Mouse (Mus musculus) CH12.LX (cell line): ENCODE results near the gene Ddo. TPM values are rescaled to one million over a fixed set of nuclear protein-coding genes. Genes with fewer than 3 reads are reported as not detected.

Source experiments
- DNase-seq: peaks from one replicate; pipeline ENCODE4 v3.0.0-alpha.2; 2013; ENCODE audit errors: extremely low read depth
- H3K27ac ChIP-seq: 2 replicates; pipeline ENCODE4 v1.5.1; 2012; ENCODE audit warnings: low read depth, mild to moderate bottlenecking, control low read depth, moderate library complexity; ENCODE audit not compliant: insufficient read depth
- H3K27me3 ChIP-seq: replicated peaks from 2 replicates; pipeline ENCODE3; 2012; ENCODE audit warnings: inconsistent platforms
- H3K36me3 ChIP-seq, 2 experiments: replicated peaks in 1 of 2; 2 replicates each; pipeline versions ENCODE3 to v1.6.1; 2012; ENCODE audit warnings: inconsistent platforms in 1 of 2, low read length in 1 of 2, mild to moderate bottlenecking in 1 of 2, mixed read lengths in 1 of 2, moderate library complexity in 1 of 2; ENCODE audit not compliant: control insufficient read depth in 1 of 2, insufficient read depth in 1 of 2
- H3K4me1 ChIP-seq, 2 experiments: 2 replicates each; pipeline ENCODE4 v1.6.1; 2012; ENCODE audit warnings: inconsistent platforms in 1 of 2, moderate library complexity in 1 of 2; ENCODE audit not compliant: insufficient read depth in 2 of 2, control insufficient read depth in 1 of 2
- H3K4me2 ChIP-seq: 2 replicates; pipeline ENCODE4 v1.6.1; 2012; ENCODE audit warnings: low read depth, mild to moderate bottlenecking, control low read depth; ENCODE audit not compliant: poor library complexity, insufficient read depth, severe bottlenecking
- H3K4me3 ChIP-seq, 3 experiments: fragments of 150-350 bp in 1 of 3; sonication (generic) in 1 of 3; replicated peaks in 1 of 3; 2 replicates each; pipeline versions ENCODE3 to v1.5.1; 2011 to 2012; ENCODE audit warnings: low read depth in 2 of 3, low read length in 2 of 3, mild to moderate bottlenecking in 2 of 3, moderate library complexity in 2 of 3, control low read depth in 1 of 3, improper control_type of control experiment in 1 of 3, inconsistent platforms in 1 of 3, mixed read lengths in 1 of 3; ENCODE audit not compliant: poor library complexity in 1 of 3
- H3K79me2 ChIP-seq: replicated peaks from 2 replicates; pipeline ENCODE4 v1.6.1; 2012; ENCODE audit warnings: mild to moderate bottlenecking, moderate library complexity; ENCODE audit not compliant: control insufficient read depth, poor library complexity, insufficient read depth, severe bottlenecking; ENCODE audit errors: extremely low read depth
- H3K9ac ChIP-seq: 2 replicates; pipeline ENCODE4 v1.6.1; 2012; ENCODE audit warnings: low read depth, mild to moderate bottlenecking, control low read depth, moderate library complexity; ENCODE audit not compliant: insufficient read depth
- H3K9me3 ChIP-seq: replicated peaks from 2 replicates; pipeline ENCODE3; 2012; ENCODE audit warnings: low read length, inconsistent platforms, mixed read lengths
- CHD1 ChIP-seq: IDR thresholded peaks from 2 replicates; pipeline ENCODE4 v1.6.1; 2012; ENCODE audit warnings: low read depth, low read length, improper control_type of control experiment, inconsistent platforms
- CHD2 ChIP-seq: IDR thresholded peaks from 2 replicates; pipeline ENCODE4 v1.6.1; 2011; ENCODE audit warnings: low read length, improper control_type of control experiment
- CTCF ChIP-seq, 2 experiments: IDR thresholded peaks in 1 of 2; conservative IDR thresholded peaks in 1 of 2; 2 replicates each; pipeline ENCODE4 v1.5.1; 2011 to 2012; ENCODE audit warnings: low read depth in 2 of 2, low read length in 2 of 2, improper control_type of control experiment in 1 of 2, inconsistent platforms in 1 of 2, mild to moderate bottlenecking in 1 of 2, moderate library complexity in 1 of 2
- EP300 ChIP-seq: IDR thresholded peaks from 2 replicates; pipeline ENCODE4 v1.6.1; 2011; ENCODE audit warnings: low read length, improper control_type of control experiment
- ETS1 ChIP-seq: conservative IDR thresholded peaks from 2 replicates; pipeline ENCODE4 v1.6.1; 2012; ENCODE audit warnings: low read depth, mild to moderate bottlenecking, inconsistent platforms, low read length, improper control_type of control experiment, moderate library complexity
- JUND ChIP-seq: conservative IDR thresholded peaks from 2 replicates; pipeline ENCODE4 v1.6.1; 2011; ENCODE audit warnings: low read depth, low read length, improper control_type of control experiment
- MAFK ChIP-seq: IDR thresholded peaks from 2 replicates; pipeline ENCODE4 v1.6.1; 2011; ENCODE audit warnings: low read length, improper control_type of control experiment; ENCODE audit not compliant: insufficient replicate concordance
- MAX ChIP-seq: IDR thresholded peaks from 2 replicates; pipeline ENCODE4 v1.6.1; 2011; ENCODE audit warnings: low read length, improper control_type of control experiment
- MAZ ChIP-seq: IDR thresholded peaks from 2 replicates; pipeline ENCODE4 v1.6.1; 2012; ENCODE audit warnings: low read depth, mild to moderate bottlenecking, inconsistent platforms, low read length, improper control_type of control experiment, moderate library complexity
- MEF2A ChIP-seq: IDR thresholded peaks from 2 replicates; pipeline ENCODE4 v1.6.1; 2014; ENCODE audit warnings: low read depth, mild to moderate bottlenecking, inconsistent platforms, low read length, improper control_type of control experiment, borderline replicate concordance
- NRF1 ChIP-seq: IDR thresholded peaks from 2 replicates; pipeline ENCODE4 v1.6.1; 2014; ENCODE audit warnings: low read depth, mild to moderate bottlenecking, inconsistent platforms, low read length, improper control_type of control experiment, moderate library complexity
- PAX5 ChIP-seq: IDR thresholded peaks from 2 replicates; pipeline ENCODE4 v1.6.1; 2012; ENCODE audit warnings: low read length, inconsistent platforms, mixed read lengths
- POLR2AphosphoS2 ChIP-seq: IDR thresholded peaks from 2 replicates; pipeline ENCODE4 v1.6.1; 2011; ENCODE audit warnings: low read depth, low read length, improper control_type of control experiment
- RAD21 ChIP-seq: IDR thresholded peaks from 2 replicates; pipeline ENCODE4 v1.6.1; 2011; ENCODE audit warnings: low read depth, mild to moderate bottlenecking, low read length, improper control_type of control experiment, moderate library complexity
- SMC3 ChIP-seq: IDR thresholded peaks from 2 replicates; pipeline ENCODE4 v1.6.1; 2011; ENCODE audit warnings: low read depth, low read length, improper control_type of control experiment
- UBTF ChIP-seq: IDR thresholded peaks from 2 replicates; pipeline ENCODE4 v1.6.1; 2012; ENCODE audit warnings: low read depth, mild to moderate bottlenecking, inconsistent platforms, low read length, improper control_type of control experiment, moderate library complexity
- USF1 ChIP-seq: IDR thresholded peaks from 2 replicates; pipeline ENCODE4 v1.6.1; 2014; ENCODE audit warnings: low read depth, mild to moderate bottlenecking, inconsistent platforms, low read length, improper control_type of control experiment
- ZKSCAN1 ChIP-seq: IDR thresholded peaks from 2 replicates; pipeline ENCODE4 v1.6.1; 2012; ENCODE audit warnings: low read depth, inconsistent platforms, low read length, improper control_type of control experiment, borderline replicate concordance
- dilution Hi-C: fragments of 300-500 bp; cut with MboI; formaldehyde crosslinking; loops from 2 replicates; pipeline ENCODE4 v1.14.3; 2020; ENCODE audit warnings: low sequenced_read_pairs; ENCODE audit not compliant: extremely low pct_unique_long_range_greater_than_20kb, extremely low pct_ligation_motif_present
- in situ Hi-C: fragments of 300-500 bp; cut with MboI; formaldehyde crosslinking; loops from 3 replicates; pipeline ENCODE4 v1.14.3; 2019; ENCODE audit warnings: low sequenced_read_pairs, low pct_ligation_motif_present, low pct_unique_long_range_greater_than_20kb, mixed read lengths
- polyA plus RNA-seq: library from polyadenylated mRNA; unstranded; fragments of >175 nt; gene quantifications from 2 replicates; pipeline ENCODE4 v1.2.1, GENCODE M21; 2012; ENCODE audit warnings: low read depth; ENCODE audit not compliant: insufficient read length
- total RNA-seq, 2 experiments: library from RNA; depleted of rRNA; stranded (reverse); fragments of 300-350 nt in 1 of 2; fragments of >200 nt in 1 of 2; gene quantifications; 2 replicates each; pipeline ENCODE4 v1.2.3; 2012 to 2014

Gene Ddo
- total and polyA plus RNA-seq, 3 experiments, result not detected

DNA sequence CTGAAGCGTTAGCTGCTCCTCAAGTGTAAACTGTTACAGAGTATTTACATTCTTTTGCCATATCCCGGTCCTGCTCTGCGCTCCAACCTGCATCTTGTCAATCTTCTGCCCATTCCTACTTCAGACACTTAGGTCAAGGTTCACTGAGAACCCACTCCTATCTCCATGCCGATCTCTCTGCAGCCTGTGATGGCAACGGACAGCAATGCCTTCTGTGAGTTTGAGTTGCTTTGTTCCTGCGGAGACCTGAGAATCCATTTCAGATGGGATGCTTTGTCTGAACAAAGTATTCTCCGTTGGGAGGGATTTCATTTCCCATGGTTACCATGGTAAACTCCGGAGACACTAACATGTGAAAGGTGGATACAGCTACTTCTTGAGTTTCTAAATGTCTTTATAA lies 55.8 kb downstream of the Ddo start:
- H3K4me3 ChIP-seq, result no peak overlapping the region

DNA sequence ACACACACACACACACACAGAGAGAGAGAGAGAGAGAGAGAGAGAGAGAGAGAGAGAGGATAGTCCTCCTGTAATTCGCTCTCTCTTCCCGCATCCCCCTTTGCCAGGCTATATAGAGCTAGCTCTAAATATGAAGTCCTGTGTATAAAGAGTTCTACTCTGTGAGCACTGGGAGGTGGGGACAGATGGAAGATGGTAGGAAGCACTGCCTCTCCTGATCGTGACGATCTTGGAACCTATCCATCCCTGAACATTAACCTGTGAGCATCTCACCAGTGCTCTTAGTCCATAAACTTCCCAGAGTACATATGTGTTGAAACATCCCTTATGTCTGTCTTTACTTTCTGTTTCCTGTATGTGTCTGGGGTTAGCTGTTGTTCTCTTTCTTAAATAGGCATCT lies 57.2 kb downstream of the Ddo start:
- DNase-seq, result no peak
- in situ Hi-C loops, result no loop called here
- Histone ChIP-seq H3K79me2 (no peaks in the 10 kb centered on the region), H3K4me2 (no peak overlapping the region), H3K27ac (no peak overlapping the region), H3K9me3 (no peaks in the 10 kb centered on the region), H3K27me3 (no peaks in the 10 kb centered on the region), H3K4me1 (no peaks in the 10 kb centered on the region), H3K9ac (no peak overlapping the region), H3K36me3 (no peaks in the 10 kb centered on the region), H3K4me3 (no peak overlapping the region)
- no peak for TF ChIP-seq ETS1
- dilution Hi-C loops, result no loop called here

More for the DNA sequence above, 55.8 kb downstream of the Ddo start:
- Histone ChIP-seq H3K9me3 (no peaks in the 10 kb centered on the region), H3K27me3 (no peaks in the 10 kb centered on the region), H3K79me2 (no peaks in the 10 kb centered on the region), H3K4me1 (no peaks in the 10 kb centered on the region), H3K4me2 (no peak overlapping the region), H3K9ac (no peak overlapping the region), H3K36me3 (no peaks in the 10 kb centered on the region), H3K27ac (no peak overlapping the region)
- dilution Hi-C loops, result no loop called here
- no peak for DNase-seq
- in situ Hi-C loops, result no loop called here
- TF ChIP-seq UBTF (no peak), MAZ (no peak), ETS1 (no peak), NRF1 (no peak), CTCF (conservative IDR thresholded peaks at IDR 0.05 in 1 of 2, IDR thresholded peaks at IDR 0.05 in 1 of 2; ENCODE audit: low read depth in 2 of 2, low read length in 2 of 2) (no peak), JUND (no peak), USF1 (no peak), ZKSCAN1 (no peak), POLR2AphosphoS2 (no peak), MEF2A (no peak), SMC3 (no peak), EP300 (no peak), PAX5 (no peak)

DNA sequence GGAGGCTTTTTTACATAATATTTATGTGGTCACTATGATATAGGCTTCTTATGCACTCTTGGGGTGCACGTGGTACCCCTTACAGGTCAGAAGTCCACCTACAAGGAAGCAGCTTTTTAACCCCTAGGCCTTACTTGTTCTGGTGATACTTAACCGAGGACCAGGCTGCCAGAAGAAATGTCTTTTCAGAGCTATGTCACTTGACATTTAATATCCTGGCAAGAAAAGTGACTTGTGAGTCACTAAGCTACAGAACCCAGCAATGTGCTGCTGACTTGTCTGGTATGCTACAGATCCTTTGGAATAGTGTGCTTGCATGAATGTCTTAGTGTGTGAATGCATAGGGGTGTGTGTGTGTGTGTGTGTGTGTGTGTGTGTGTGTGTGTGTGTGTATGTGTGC lies 57.6 kb downstream of the Ddo start:
- dilution Hi-C loops, result no loop called here
- Histone ChIP-seq H3K9me3 (no peaks in the 10 kb centered on the region), H3K4me2 (no peak overlapping the region), H3K9ac (no peak overlapping the region), H3K4me3 (no peak overlapping the region)
- no peak for DNase-seq
- no peak for TF ChIP-seq SMC3
- no peak for TF ChIP-seq CHD1
- TF ChIP-seq CHD2, result no peak
- TF ChIP-seq NRF1, result no peak
- TF ChIP-seq MAFK, result no peak
- no peak for TF ChIP-seq PAX5
- no peak for TF ChIP-seq USF1
- TF ChIP-seq MAX, result no peak
- no peak for TF ChIP-seq RAD21
- no peak for TF ChIP-seq MAZ
- TF ChIP-seq, all 38 proteins: peak for 0
- H3K36me3 ChIP-seq, result no peaks in the 10 kb centered on the region
- no peaks in the 10 kb centered on the region for H3K27me3 ChIP-seq
- H3K27ac ChIP-seq, result no peak overlapping the region
- in situ Hi-C loops, result no loop called here
- H3K79me2 ChIP-seq, result no peaks in the 10 kb centered on the region
- no peaks in the 10 kb centered on the region for H3K4me1 ChIP-seq
